8 mouse cellular contexts compared by ENCODE assay signal in genomic region chr16:34093734-34094445, GRCm38 (mm10).
A peak's percentile ranks its signal among the peaks of the same experiment; 100 is the strongest.
DNase-seq lines count a peak whose midpoint lies in the region; ATAC-seq lines count a peak whose summit lies in the region.

No protein-coding gene starts in this region.

- ATAC-seq in kidney, embryonic 16.5 days (ENCODE audit: low FRiP score, low TSS enrichment), result 0 out of 2 replicates have a peak, but pooled peaks have one; percentile 4
- ATAC-seq in hindbrain, embryonic 12.5 days (ENCODE audit: low FRiP score), result no peak; the same call in 1 of the 2 replicates
- no peak for ATAC-seq in midbrain, embryonic 14.5 days (ENCODE audit: low FRiP score, low TSS enrichment)

- peak overlapping the region; percentile 70 for H3K4me3 ChIP-seq in kidney, embryonic 16.5 days (ENCODE audit: low read length)
- H3K4me3 ChIP-seq in brown adipose tissue, adult 24 weeks (ENCODE audit: insufficient read depth, low read depth, low read length), result peak overlapping the region; percentile 43
- peak overlapping the region; percentile 37 for H3K4me3 ChIP-seq in hindbrain, embryonic 12.5 days
- H3K4me3 ChIP-seq in midbrain, embryonic 14.5 days (replicated peaks; ENCODE audit: low read depth, low read length), result peak overlapping the region; percentile 26

- peak overlapping the region; percentile 75 for H3K9ac ChIP-seq in kidney, embryonic 16.5 days (replicated peaks; ENCODE audit: low read length)
- H3K9ac ChIP-seq in hindbrain, embryonic 12.5 days, result peak overlapping the region; percentile 57
- H3K9ac ChIP-seq in midbrain, embryonic 14.5 days (replicated peaks; ENCODE audit: low read length), result peak overlapping the region; percentile 55

- peaks cover 15% of the 10 kb centered on the region for H3K4me1 ChIP-seq in kidney, embryonic 16.5 days (ENCODE audit: insufficient read depth, low read length)
- peaks cover 4% of the 10 kb centered on the region for H3K4me1 ChIP-seq in brown adipose tissue, adult 24 weeks (ENCODE audit: control insufficient read depth, insufficient read depth, insufficient read length, low read length)
- H3K4me1 ChIP-seq in hindbrain, embryonic 12.5 days, result peaks cover 45% of the 10 kb centered on the region
- peaks cover 29% of the 10 kb centered on the region for H3K4me1 ChIP-seq in midbrain, embryonic 14.5 days (ENCODE audit: control insufficient read depth, insufficient read depth, low read length)

- peak overlapping the region; percentile 44 for H3K27ac ChIP-seq in kidney, embryonic 16.5 days (ENCODE audit: low read length)
- H3K27ac ChIP-seq in brown adipose tissue, adult 24 weeks (replicated peaks; ENCODE audit: low read depth, low read length), result no peak overlapping the region
- peak overlapping the region; percentile 62; the same call in 1 of the 2 replicates for H3K27ac ChIP-seq in hindbrain, embryonic 12.5 days
- peak overlapping the region; percentile 75 for H3K27ac ChIP-seq in midbrain, embryonic 14.5 days (replicated peaks; ENCODE audit: low read depth, low read length)

- H3K4me2 ChIP-seq in kidney, embryonic 16.5 days (replicated peaks; ENCODE audit: low read depth, low read length), result peak overlapping the region; percentile 92
- peak overlapping the region; percentile 59 for H3K4me2 ChIP-seq in hindbrain, embryonic 12.5 days (replicated peaks)
- H3K4me2 ChIP-seq in midbrain, embryonic 14.5 days (ENCODE audit: low read length), result peak overlapping the region; percentile 58

- WGBS in kidney, embryonic 16.5 days, result 4% methylated on average over 14 of the region's 14 CpGs
- WGBS in hindbrain, embryonic 12.5 days, result 3% methylated on average over 14 of the region's 14 CpGs
- WGBS in midbrain, embryonic 14.5 days, result 2% methylated on average over 14 of the region's 14 CpGs

- no peaks in the 10 kb centered on the region for H3K36me3 ChIP-seq in kidney, embryonic 16.5 days (ENCODE audit: insufficient read depth, low read length)
- no peaks in the 10 kb centered on the region for H3K36me3 ChIP-seq in hindbrain, embryonic 12.5 days
- H3K36me3 ChIP-seq in midbrain, embryonic 14.5 days (ENCODE audit: control insufficient read depth, insufficient read depth, low read length), result no peaks in the 10 kb centered on the region

- DNase-seq in kidney, postnatal 14 days, result no peak
- DNase-seq in midbrain, embryonic 14.5 days, result peak; percentile 44
- DNase-seq in cerebellum, postnatal 10 days, result no peak
- DNase-seq in adrenal gland, adult 2 months, result no peak
- DNase-seq in frontal cortex, postnatal 10 days (ENCODE audit: low spot score in 2 of 2), result no peak

- no peaks in the 10 kb centered on the region for H3K27me3 ChIP-seq in kidney, embryonic 16.5 days (ENCODE audit: insufficient read depth, low read length)
- peaks cover 11% of the 10 kb centered on the region; the same call in 1 of the 2 replicates for H3K27me3 ChIP-seq in hindbrain, embryonic 12.5 days
- H3K27me3 ChIP-seq in midbrain, embryonic 14.5 days (ENCODE audit: control insufficient read depth, insufficient read depth, low read length), result peaks cover 4% of the 10 kb centered on the region; the same call in 1 of the 2 replicates

- no peaks in the 10 kb centered on the region for H3K9me3 ChIP-seq in kidney, embryonic 16.5 days (ENCODE audit: low read length)
- H3K9me3 ChIP-seq in hindbrain, embryonic 12.5 days (replicated peaks), result no peaks in the 10 kb centered on the region
- H3K9me3 ChIP-seq in midbrain, embryonic 14.5 days (ENCODE audit: control insufficient read depth, low read length), result no peaks in the 10 kb centered on the region
